Mouse (Mus musculus): ENCODE measurements around the gene Cox10. TPM values are rescaled to one million over a fixed set of nuclear protein-coding genes. Genes with fewer than 3 reads are reported as not detected.

Cox10 gene
- polyA plus RNA-seq, 1 experiment from 2014 or later = 22.3 TPM

- H3K4me2 ChIP-seq (replicated peaks) = no peak overlapping the region
- H3K4me3 ChIP-seq (replicated peaks) = no peak overlapping the region
- ATAC-seq = no peak
- H3K36me3 ChIP-seq = no peaks in the 10 kb centered on the region
- 77% methylated on average over 8 of the region's 8 CpGs for WGBS
- H3K27ac ChIP-seq = no peak overlapping the region
- H3K27me3 ChIP-seq = no peaks in the 10 kb centered on the region
- no peak overlapping the region for H3K9ac ChIP-seq (replicated peaks)
- H3K4me1 ChIP-seq (replicated peaks) = peaks cover 15% of the 10 kb centered on the region; the same call in 1 of the 2 replicates
- H3K9me3 ChIP-seq = no peaks in the 10 kb centered on the region
Measured at GRCm38 (mm10) chr11:63990311-63990710, 89.0 kb downstream of the Cox10 start.

DNA sequence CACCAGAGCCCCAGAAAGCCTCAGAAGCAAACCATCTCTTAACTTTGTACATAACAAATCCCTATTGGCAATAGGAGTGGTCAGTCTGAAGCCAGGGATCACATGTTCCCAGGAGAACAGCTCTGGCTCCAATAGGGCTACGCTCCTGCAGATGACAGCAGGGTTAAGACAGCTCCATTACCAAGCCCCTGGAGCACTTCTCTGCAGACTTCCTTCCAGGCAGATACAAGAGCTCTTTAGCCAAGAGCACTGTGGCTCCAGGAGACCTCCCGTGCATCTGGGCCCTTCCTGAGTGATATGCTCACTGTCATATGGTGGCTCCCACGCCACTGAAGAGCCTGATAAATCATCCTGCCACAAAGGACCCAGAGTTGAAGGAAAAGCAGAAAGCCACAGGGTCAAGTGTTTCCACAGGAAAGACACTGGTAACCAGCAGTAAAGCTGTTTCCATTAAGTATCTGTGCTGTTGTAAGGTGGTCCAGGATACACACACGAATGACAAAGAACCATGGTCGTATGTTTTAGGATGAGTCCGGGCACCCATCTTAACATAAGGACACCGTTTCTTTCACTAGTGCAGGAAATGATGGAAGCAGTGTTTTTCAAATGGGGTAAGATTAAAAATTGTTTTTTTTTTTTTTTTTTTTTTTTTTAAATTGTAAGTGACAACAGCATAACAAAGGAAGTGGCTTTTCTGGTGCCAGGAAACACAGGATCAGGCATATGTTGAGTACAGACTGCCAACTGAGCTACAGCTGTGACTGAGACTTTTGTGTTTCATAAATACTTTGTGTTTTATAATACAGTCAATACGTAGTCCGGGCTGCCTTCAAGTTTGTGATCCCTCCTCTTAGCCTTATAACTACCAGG lies 90.0 kb downstream of the Cox10 start:
- H3K4me3 ChIP-seq (replicated peaks) = no peak overlapping the region
- no peaks in the 10 kb centered on the region for H3K36me3 ChIP-seq
- H3K9ac ChIP-seq (replicated peaks) = no peak overlapping the region
- no peak overlapping the region for H3K27ac ChIP-seq
- no peaks in the 10 kb centered on the region for H3K9me3 ChIP-seq
- peaks cover 15% of the 10 kb centered on the region; the same call in 1 of the 2 replicates for H3K4me1 ChIP-seq (replicated peaks)
- no peak overlapping the region for H3K4me2 ChIP-seq (replicated peaks)
- no peaks in the 10 kb centered on the region for H3K27me3 ChIP-seq
- no peak for ATAC-seq
- WGBS = 85% methylated on average over 9 of the region's 9 CpGs

DNA sequence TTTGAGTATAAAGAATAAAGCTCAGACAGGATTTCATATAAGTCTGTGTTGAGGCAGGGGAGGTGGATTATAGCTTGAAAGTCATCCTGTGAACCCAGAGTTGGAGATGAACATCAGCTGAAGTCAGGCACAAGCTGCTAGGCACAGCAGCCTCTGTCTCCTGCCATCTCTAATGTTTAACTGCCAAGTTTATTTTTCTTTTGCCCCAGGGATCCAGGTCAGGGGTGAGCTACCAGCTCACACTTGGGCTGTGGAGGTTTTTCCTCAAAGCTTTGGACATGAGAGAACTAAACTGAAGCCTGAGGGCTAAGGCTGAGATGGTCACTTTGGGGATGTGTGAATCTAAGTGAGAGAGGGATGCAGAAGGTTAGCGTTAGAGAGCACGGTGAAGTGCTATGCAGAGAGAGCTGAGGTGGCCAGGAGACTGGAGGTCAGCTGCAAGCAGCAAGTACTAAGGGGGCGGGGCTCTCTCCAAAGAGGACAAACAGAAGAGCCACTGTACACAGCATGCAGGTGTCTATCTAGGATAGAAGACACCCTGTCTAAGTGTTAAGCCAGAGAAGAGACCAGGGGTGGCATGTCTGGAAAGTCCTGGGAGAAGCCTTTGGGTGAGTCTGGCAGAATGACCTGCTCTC lies 91.1 kb downstream of the Cox10 start:
- 89% methylated on average over 3 of the region's 3 CpGs for WGBS
- ATAC-seq = no peak
- Histone ChIP-seq H3K36me3 (no peaks in the 10 kb centered on the region), H3K4me3 (replicated peaks) (no peak overlapping the region), H3K9me3 (no peaks in the 10 kb centered on the region), H3K9ac (replicated peaks) (no peak overlapping the region), H3K4me2 (replicated peaks) (no peak overlapping the region), H3K4me1 (replicated peaks) (peaks cover 15% of the 10 kb centered on the region; the same call in 1 of the 2 replicates), H3K27ac (no peak overlapping the region), H3K27me3 (no peaks in the 10 kb centered on the region)

DNA sequence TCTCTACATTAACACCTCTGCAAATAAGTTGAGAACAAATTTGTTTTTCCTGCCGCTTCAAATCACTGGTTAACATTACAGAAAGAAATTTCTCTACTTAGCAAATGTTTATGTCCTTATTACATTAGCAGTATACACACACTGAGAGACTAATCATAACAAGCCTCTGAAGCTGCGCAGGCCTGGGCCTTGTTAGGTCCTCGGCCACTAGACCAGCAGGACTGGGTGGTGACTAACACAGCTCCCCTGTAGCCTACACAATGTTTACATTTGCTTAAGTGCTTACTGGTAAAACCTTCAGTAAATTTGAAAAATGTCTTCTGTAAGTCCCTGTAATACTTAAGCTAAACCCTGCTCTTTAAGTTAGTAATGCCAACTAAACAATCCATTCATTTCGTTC lies 92.6 kb downstream of the Cox10 start:
- H3K4me2 ChIP-seq (replicated peaks) = no peak overlapping the region
- 91% methylated on average over 4 of the region's 4 CpGs for WGBS
- no peaks in the 10 kb centered on the region for H3K27me3 ChIP-seq
- H3K4me3 ChIP-seq (replicated peaks) = no peak overlapping the region
- H3K36me3 ChIP-seq = no peaks in the 10 kb centered on the region
- H3K4me1 ChIP-seq (replicated peaks) = peaks cover 28% of the 10 kb centered on the region
- H3K27ac ChIP-seq = no peak overlapping the region
- no peak overlapping the region for H3K9ac ChIP-seq (replicated peaks)
- no peak for ATAC-seq
- no peaks in the 10 kb centered on the region for H3K9me3 ChIP-seq

- no peak overlapping the region for H3K9ac ChIP-seq (replicated peaks)
- no peak for ATAC-seq
- H3K4me2 ChIP-seq (replicated peaks) = no peak overlapping the region
- H3K27me3 ChIP-seq = no peaks in the 10 kb centered on the region
- H3K27ac ChIP-seq = no peak overlapping the region
- H3K4me1 ChIP-seq (replicated peaks) = peaks cover 25% of the 10 kb centered on the region
- H3K9me3 ChIP-seq = no peaks in the 10 kb centered on the region
- H3K4me3 ChIP-seq (replicated peaks) = no peak overlapping the region
- WGBS = 70% methylated on average over 6 of the region's 6 CpGs
- no peaks in the 10 kb centered on the region for H3K36me3 ChIP-seq
Measured at GRCm38 (mm10) chr11:63985481-63985880, 93.8 kb downstream of the Cox10 start.

- ATAC-seq = no peak
- WGBS = 79% methylated on average over 6 of the region's 6 CpGs
- no peaks in the 10 kb centered on the region for H3K27me3 ChIP-seq
- no peak overlapping the region for H3K4me3 ChIP-seq (replicated peaks)
- no peak overlapping the region for H3K27ac ChIP-seq
- no peaks in the 10 kb centered on the region for H3K36me3 ChIP-seq
- no peak overlapping the region for H3K9ac ChIP-seq (replicated peaks)
- peaks cover 25% of the 10 kb centered on the region for H3K4me1 ChIP-seq (replicated peaks)
- no peak overlapping the region for H3K4me2 ChIP-seq (replicated peaks)
- no peaks in the 10 kb centered on the region for H3K9me3 ChIP-seq
Measured at GRCm38 (mm10) chr11:63984622-63985168, 94.6 kb downstream of the Cox10 start.

- H3K4me1 ChIP-seq (replicated peaks) = peaks cover 28% of the 10 kb centered on the region
- no peak overlapping the region for H3K4me2 ChIP-seq (replicated peaks)
- H3K4me3 ChIP-seq (replicated peaks) = no peak overlapping the region
- no peaks in the 10 kb centered on the region for H3K9me3 ChIP-seq
- H3K9ac ChIP-seq (replicated peaks) = no peak overlapping the region
- H3K36me3 ChIP-seq = 0 out of 2 replicates have a peak, but pooled peaks cover 3% of the 10 kb centered on the region
- no peaks in the 10 kb centered on the region for H3K27me3 ChIP-seq
- WGBS = 81% methylated on average over 2 of the region's 2 CpGs
- H3K27ac ChIP-seq = no peak overlapping the region
- ATAC-seq = no peak
Measured at GRCm38 (mm10) chr11:63977741-63978140, 101.5 kb downstream of the Cox10 start.

DNA sequence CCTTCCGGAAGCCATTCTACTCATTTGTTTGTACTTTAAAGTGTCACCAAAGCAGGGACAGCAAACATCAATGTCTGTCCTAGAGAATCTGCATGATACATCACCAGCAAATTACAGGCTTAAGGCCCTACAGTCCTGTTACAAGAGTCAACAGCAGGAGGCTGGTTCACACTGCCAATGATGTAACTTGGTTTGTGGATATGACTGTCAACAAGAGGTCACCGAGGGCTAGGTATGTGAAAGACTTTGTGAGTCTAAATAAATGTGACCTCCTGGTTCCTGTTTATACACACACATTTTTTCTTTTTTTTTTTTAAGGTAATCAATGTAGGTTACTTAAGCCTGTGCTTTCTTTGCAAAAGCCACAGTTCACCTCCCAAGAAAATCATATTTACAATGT lies 102.5 kb downstream of the Cox10 start:
- Histone ChIP-seq H3K4me1 (replicated peaks) (peaks cover 18% of the 10 kb centered on the region), H3K9me3 (no peaks in the 10 kb centered on the region), H3K4me2 (replicated peaks) (no peak overlapping the region), H3K27ac (no peak overlapping the region), H3K4me3 (replicated peaks) (no peak overlapping the region), H3K36me3 (0 out of 2 replicates have a peak, but pooled peaks cover 3% of the 10 kb centered on the region), H3K9ac (replicated peaks) (no peak overlapping the region), H3K27me3 (no peaks in the 10 kb centered on the region)
- no peak for ATAC-seq
- 99% methylated on average over 2 of the region's 2 CpGs for WGBS

DNA sequence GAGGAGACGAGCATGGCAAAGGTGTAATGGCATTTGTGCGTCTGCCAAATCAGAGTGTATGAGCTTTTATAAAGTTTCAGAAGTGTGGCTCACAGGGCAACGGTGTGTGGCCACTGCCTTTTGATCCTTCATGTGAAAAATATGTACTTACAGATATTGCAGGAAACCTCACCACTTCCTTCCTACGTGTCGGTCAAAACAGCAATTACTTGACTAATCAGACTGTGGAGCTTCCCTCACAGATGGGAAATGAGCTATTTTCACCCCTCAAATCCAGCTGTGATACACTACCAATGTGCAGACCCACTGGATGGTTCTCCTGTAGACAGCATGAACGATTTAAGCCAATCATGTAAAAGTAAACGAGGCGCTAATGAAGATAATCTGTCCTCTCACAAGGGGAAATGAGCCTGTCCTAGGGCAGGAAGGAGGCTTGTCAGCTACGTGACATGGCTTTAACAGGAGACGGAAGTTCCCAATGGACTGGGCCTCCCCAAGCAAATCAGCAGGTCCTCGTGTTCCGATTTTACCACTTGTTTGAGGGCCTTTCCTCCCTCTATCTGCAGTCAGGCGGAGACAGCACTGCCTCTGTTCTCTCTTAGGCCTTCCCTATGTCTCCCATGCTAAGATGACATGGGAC lies 103.9 kb downstream of the Cox10 start:
- WGBS = 85% methylated on average over 13 of the region's 13 CpGs
- H3K4me2 ChIP-seq (replicated peaks) = no peak overlapping the region
- H3K9ac ChIP-seq (replicated peaks) = no peak overlapping the region
- no peak overlapping the region for H3K27ac ChIP-seq
- H3K27me3 ChIP-seq = no peaks in the 10 kb centered on the region
- no peak overlapping the region for H3K4me3 ChIP-seq (replicated peaks)
- peaks cover 15% of the 10 kb centered on the region for H3K4me1 ChIP-seq (replicated peaks)
- no peaks in the 10 kb centered on the region for H3K9me3 ChIP-seq
- 0 out of 2 replicates have a peak, but pooled peaks cover 3% of the 10 kb centered on the region for H3K36me3 ChIP-seq
- ATAC-seq = no peak

GRCm38 (mm10) chr11:63973973-63974372 lies 105.3 kb downstream of the Cox10 start:
- H3K9ac ChIP-seq (replicated peaks) = no peak overlapping the region
- ATAC-seq = no peak
- WGBS = 77% methylated on average over 2 of the region's 2 CpGs

GRCm38 (mm10) chr11:63971462-63971861 lies 107.8 kb downstream of the Cox10 start:
- Histone ChIP-seq H3K4me2 (replicated peaks) (no peak overlapping the region), H3K27ac (no peak overlapping the region), H3K9me3 (no peaks in the 10 kb centered on the region), H3K4me1 (replicated peaks) (peaks cover 25% of the 10 kb centered on the region), H3K27me3 (no peaks in the 10 kb centered on the region), H3K9ac (replicated peaks) (no peak overlapping the region), H3K4me3 (replicated peaks) (no peak overlapping the region), H3K36me3 (0 out of 2 replicates have a peak, but pooled peaks cover 3% of the 10 kb centered on the region)
- ATAC-seq = no peak
- 97% methylated on average over 9 of the region's 9 CpGs for WGBS

More at GRCm38 (mm10) chr11:63973973-63974372, 105.3 kb downstream of the Cox10 start:
- Histone ChIP-seq H3K27me3 (no peaks in the 10 kb centered on the region), H3K4me1 (replicated peaks) (peaks cover 21% of the 10 kb centered on the region), H3K36me3 (0 out of 2 replicates have a peak, but pooled peaks cover 3% of the 10 kb centered on the region), H3K4me2 (replicated peaks) (no peak overlapping the region), H3K4me3 (replicated peaks) (no peak overlapping the region), H3K9me3 (no peaks in the 10 kb centered on the region), H3K27ac (no peak overlapping the region)

GRCm38 (mm10) chr11:63970818-63971217 lies 108.5 kb downstream of the Cox10 start:
- H3K9ac ChIP-seq (replicated peaks) = no peak overlapping the region
- H3K4me1 ChIP-seq (replicated peaks) = peaks cover 25% of the 10 kb centered on the region
- no peak overlapping the region for H3K27ac ChIP-seq
- no peaks in the 10 kb centered on the region for H3K9me3 ChIP-seq
- H3K27me3 ChIP-seq = no peaks in the 10 kb centered on the region
- H3K36me3 ChIP-seq = no peaks in the 10 kb centered on the region
- H3K4me2 ChIP-seq (replicated peaks) = no peak overlapping the region
- 93% methylated on average over 6 of the region's 6 CpGs for WGBS
- ATAC-seq = no peak
- H3K4me3 ChIP-seq (replicated peaks) = no peak overlapping the region
